Mouse (Mus musculus) E14TG2a.4 (cell line): ENCODE measurements around the gene Ppp1r18.

ENCODE experiments used
- CTCF ChIP-seq: conservative IDR thresholded peaks from 2 replicates; pipeline ENCODE4 v1.5.1; 2014; ENCODE audit warnings: low read length
- NANOG ChIP-seq: IDR thresholded peaks from 2 replicates; pipeline ENCODE4 v1.6.1; 2014; ENCODE audit warnings: borderline replicate concordance, low read length, mixed read lengths
- POU5F1 ChIP-seq: IDR thresholded peaks from 2 replicates; pipeline ENCODE4 v1.6.1; 2014; ENCODE audit warnings: low read length, borderline replicate concordance

DNA sequence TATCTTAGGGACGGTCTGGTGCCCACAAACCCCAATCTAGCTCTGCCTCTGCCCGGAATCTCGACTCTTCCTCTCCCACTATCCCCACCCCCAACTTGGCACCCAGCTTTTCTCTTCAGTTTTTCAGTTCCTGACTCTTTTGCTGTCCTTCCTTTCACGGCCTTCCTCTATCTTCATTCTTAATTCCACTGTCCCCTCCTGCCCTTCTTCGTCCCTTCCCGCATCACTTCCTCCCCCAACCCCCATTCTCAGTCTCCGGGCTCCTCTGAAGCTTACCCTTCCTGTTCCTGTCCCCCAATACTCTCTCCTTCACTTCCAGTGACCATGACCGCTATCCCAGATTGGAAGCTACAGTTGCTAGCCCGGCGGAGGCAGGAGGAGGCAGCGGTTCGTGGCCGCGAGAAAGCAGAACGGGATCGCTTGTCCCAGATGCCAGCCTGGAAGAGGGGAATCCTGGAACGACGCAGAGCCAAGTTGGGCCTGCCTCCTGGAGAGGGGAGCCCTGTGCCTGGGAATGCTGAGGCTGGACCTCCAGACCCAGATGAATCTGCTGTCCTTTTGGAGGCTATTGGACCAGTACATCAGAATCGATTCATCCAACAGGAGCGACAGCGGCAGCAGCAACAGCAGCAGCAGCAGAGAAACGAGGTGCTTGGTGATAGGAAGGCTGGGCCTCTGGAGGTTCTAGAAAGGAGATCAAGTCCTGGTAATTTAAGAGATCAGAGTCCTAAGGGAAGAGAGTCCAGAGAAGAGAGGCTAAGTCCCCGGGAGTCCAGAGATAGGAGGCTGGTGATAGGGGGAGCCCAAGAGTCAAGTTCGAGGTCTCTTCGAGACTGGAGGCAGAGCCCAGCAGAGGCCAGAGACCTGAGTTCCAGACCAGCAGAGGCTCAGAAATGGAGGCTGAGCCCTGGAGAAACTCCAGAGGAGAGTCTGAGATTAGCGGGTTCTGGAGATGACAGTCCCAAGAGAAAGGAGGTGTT lies 1.8 kb downstream of the Ppp1r18 start:
- 0 out of 2 replicates have a peak, but pooled peaks have one; percentile 4 for TF ChIP-seq CTCF
- no peak for TF ChIP-seq POU5F1
- no peak for TF ChIP-seq NANOG
